Mouse (Mus musculus) MEL (cell line): ENCODE measurements around the gene Tmco5b. TPM values are rescaled to one million over a fixed set of nuclear protein-coding genes. Genes with fewer than 3 reads are reported as not detected.

Experiments used
- DNase-seq: peaks from one replicate; pipeline ENCODE4 v3.0.0; 2011; ENCODE audit warnings: low read depth, low spot score
- H3K27ac ChIP-seq: 2 replicates; pipeline ENCODE4 v1.5.1; 2012; ENCODE audit warnings: low read depth, mild to moderate bottlenecking, control low read depth, low read length, moderate library complexity; ENCODE audit not compliant: control insufficient read depth
- H3K27me3 ChIP-seq, 2 experiments: fragments of 150-350 bp in 1 of 2; sonication (generic) in 1 of 2; 2 replicates each; pipeline ENCODE4 v1.6.1; 2012; ENCODE audit warnings: low read length in 2 of 2, mild to moderate bottlenecking in 2 of 2, improper control_type of control experiment in 1 of 2, moderate library complexity in 1 of 2; ENCODE audit not compliant: insufficient read depth in 2 of 2, control insufficient read depth in 1 of 2
- H3K36me3 ChIP-seq, 2 experiments: 2 replicates each; pipeline ENCODE4 v1.6.1; 2012 to 2014; ENCODE audit warnings: low read length in 2 of 2, improper control_type of control experiment in 1 of 2, inconsistent platforms in 1 of 2, mild to moderate bottlenecking in 1 of 2; ENCODE audit not compliant: insufficient read depth in 2 of 2, control insufficient read depth in 1 of 2
- H3K4me1 ChIP-seq, 2 experiments: fragments of 150-350 bp in 1 of 2; sonication (generic) in 1 of 2; 2 replicates each; pipeline ENCODE4 v1.6.1; 2012; ENCODE audit warnings: low read length in 2 of 2, improper control_type of control experiment in 1 of 2, mild to moderate bottlenecking in 1 of 2; ENCODE audit not compliant: insufficient read depth in 2 of 2, control insufficient read depth in 1 of 2
- H3K4me3 ChIP-seq, 2 experiments: fragments of 150-350 bp in 1 of 2; sonication (generic) in 1 of 2; 2 replicates each; pipeline ENCODE4 v1.5.1; 2012; ENCODE audit warnings: low read depth in 2 of 2, low read length in 2 of 2, mild to moderate bottlenecking in 2 of 2, moderate library complexity in 2 of 2, control low read depth in 1 of 2, improper control_type of control experiment in 1 of 2; ENCODE audit not compliant: control insufficient read depth in 1 of 2, insufficient read depth in 1 of 2
- H3K79me2 ChIP-seq: 2 replicates; pipeline ENCODE4 v1.6.1; 2012; ENCODE audit warnings: mild to moderate bottlenecking, low read length, moderate library complexity; ENCODE audit not compliant: control insufficient read depth, poor library complexity, insufficient read depth
- H3K9ac ChIP-seq: 2 replicates; pipeline ENCODE4 v1.6.1; 2012; ENCODE audit warnings: low read depth, mild to moderate bottlenecking, control low read depth, low read length, moderate library complexity; ENCODE audit not compliant: control insufficient read depth, poor library complexity, severe bottlenecking
- H3K9me3 ChIP-seq: fragments of 150-350 bp; sonication (generic); replicated peaks from 2 replicates; pipeline ENCODE4 v1.6.1; 2012; ENCODE audit warnings: mild to moderate bottlenecking, low read length, improper control_type of control experiment, moderate library complexity; ENCODE audit not compliant: insufficient read depth
- CHD2 ChIP-seq: IDR thresholded peaks from 2 replicates; pipeline ENCODE4 v1.6.1; 2011; ENCODE audit warnings: low read length, improper control_type of control experiment
- CTCF ChIP-seq, 3 experiments: IDR thresholded peaks in 2 of 3; conservative IDR thresholded peaks in 1 of 3; 2 replicates each; pipeline ENCODE4 v1.5.1; 2011 to 2012; ENCODE audit warnings: low read length in 3 of 3, low read depth in 2 of 3, mild to moderate bottlenecking in 2 of 3, improper control_type of control experiment in 1 of 3, inconsistent platforms in 1 of 3, mixed read lengths in 1 of 3, moderate library complexity in 1 of 3; ENCODE audit not compliant: control insufficient read depth in 1 of 3, insufficient read depth in 1 of 3, poor library complexity in 1 of 3, severe bottlenecking in 1 of 3
- KAT2A ChIP-seq: conservative IDR thresholded peaks from 2 replicates; pipeline ENCODE4 v1.6.1; 2012; ENCODE audit warnings: low read depth, low read length, improper control_type of control experiment, inconsistent platforms
- MAFK ChIP-seq: IDR thresholded peaks from 2 replicates; pipeline ENCODE4 v1.6.1; 2011; ENCODE audit warnings: low read depth, mild to moderate bottlenecking, low read length, improper control_type of control experiment, borderline replicate concordance
- POLR2A ChIP-seq, 2 experiments: IDR thresholded peaks; 2 replicates each; pipeline ENCODE4 v1.6.1; 2011 to 2012; ENCODE audit warnings: low read length in 2 of 2, mild to moderate bottlenecking in 2 of 2, control low read depth in 1 of 2, improper control_type of control experiment in 1 of 2, low read depth in 1 of 2, moderate library complexity in 1 of 2; ENCODE audit not compliant: control insufficient read depth in 1 of 2, insufficient read depth in 1 of 2, poor library complexity in 1 of 2
- POLR2AphosphoS2 ChIP-seq: IDR thresholded peaks from 2 replicates; pipeline ENCODE4 v1.6.1; 2011; ENCODE audit warnings: low read length, improper control_type of control experiment
- RAD21 ChIP-seq: IDR thresholded peaks from 2 replicates; pipeline ENCODE4 v1.6.1; 2011; ENCODE audit warnings: mild to moderate bottlenecking, low read depth, low read length, improper control_type of control experiment
- RCOR1 ChIP-seq: IDR thresholded peaks from 2 replicates; pipeline ENCODE4 v1.6.1; 2012; ENCODE audit warnings: low read depth, mild to moderate bottlenecking, inconsistent platforms, low read length, improper control_type of control experiment
- SMC3 ChIP-seq: IDR thresholded peaks from 2 replicates; pipeline ENCODE4 v1.6.1; 2011; ENCODE audit warnings: low read depth, low read length, improper control_type of control experiment
- TBP ChIP-seq: IDR thresholded peaks from 2 replicates; pipeline ENCODE4 v1.8.0; 2011; ENCODE audit warnings: low read depth, low read length, improper control_type of control experiment
- TCF12 ChIP-seq: IDR thresholded peaks from 2 replicates; pipeline ENCODE4 v1.6.1; 2014; ENCODE audit warnings: low read depth, mild to moderate bottlenecking, inconsistent platforms, low read length, improper control_type of control experiment, moderate library complexity
- ZMIZ1 ChIP-seq: IDR thresholded peaks from 2 replicates; pipeline ENCODE4 v1.6.1; 2012; ENCODE audit warnings: low read depth, mild to moderate bottlenecking, inconsistent platforms, low read length, improper control_type of control experiment, moderate library complexity
- polyA plus RNA-seq, 2 experiments: library from polyadenylated mRNA; stranded (reverse) in 1 of 2; unstranded in 1 of 2; fragments of >175 nt in 1 of 2; fragments of >200 nt in 1 of 2; gene quantifications; 2 replicates each; pipeline versions ENCODE4 v1.2.1 to v1.2.4; 2012; ENCODE audit warnings: low replicate concordance in 2 of 2, low read depth in 1 of 2; ENCODE audit not compliant: insufficient read length in 2 of 2, insufficient read depth in 1 of 2, missing spikeins in 1 of 2
- total RNA-seq: library from RNA; depleted of rRNA; stranded (reverse); fragments of 300-350 nt; gene quantifications from 2 replicates; pipeline ENCODE4 v1.2.3, GENCODE M21; 2012

The Tmco5b gene
- total and polyA plus RNA-seq, 3 experiments = not detected

DNA sequence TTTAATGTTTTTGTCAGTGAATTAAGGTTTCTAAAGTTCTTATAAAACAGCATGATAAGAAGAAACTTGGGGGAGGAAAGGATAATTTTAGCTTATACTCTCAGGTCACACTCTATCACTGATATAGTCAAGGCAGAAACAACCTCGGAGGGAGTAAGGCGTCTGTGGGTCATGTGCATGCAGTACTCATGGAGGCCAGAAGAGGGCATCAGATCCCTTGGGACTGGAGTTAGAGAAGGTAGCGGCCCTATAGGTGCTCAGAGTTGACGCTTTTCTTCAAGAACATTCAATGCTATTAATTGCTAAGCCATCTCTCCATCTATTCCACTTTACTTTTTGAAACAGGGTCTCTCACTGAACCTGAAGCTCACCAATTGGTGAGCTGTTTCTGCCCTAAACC, 19.8 kb downstream of the Tmco5b start:
- Histone ChIP-seq H3K9me3 (no peaks in the 10 kb centered on the region), H3K4me3 (no peak overlapping the region), H3K79me2 (no peaks in the 10 kb centered on the region), H3K27me3 (no peaks in the 10 kb centered on the region), H3K9ac (no peak overlapping the region), H3K27ac (no peak overlapping the region), H3K4me1 (no peaks in the 10 kb centered on the region), H3K36me3 (no peaks in the 10 kb centered on the region; a peak in 1 of 4 replicates)
- TF ChIP-seq RAD21 = peak; percentile 21
- peak; percentile 51 to 58 (median 53) for TF ChIP-seq CTCF (IDR thresholded peaks at IDR 0.05 in 2 of 3, conservative IDR thresholded peaks at IDR 0.05 in 1 of 3; ENCODE audit: control insufficient read depth in 1 of 3, insufficient read depth in 1 of 3, low read depth in 2 of 3, low read length in 3 of 3, poor library complexity in 1 of 3, severe bottlenecking in 1 of 3)
- peak; percentile 41 for TF ChIP-seq SMC3
- no peak for TF ChIP-seq TCF12
- peak; percentile 36 for DNase-seq

- no peaks in the 10 kb centered on the region for H3K27me3 ChIP-seq
- no peaks in the 10 kb centered on the region for H3K36me3 ChIP-seq
- no peaks in the 10 kb centered on the region for H3K4me1 ChIP-seq
- no peaks in the 10 kb centered on the region for H3K9me3 ChIP-seq
- H3K4me3 ChIP-seq = no peak overlapping the region
- H3K27ac ChIP-seq = no peak overlapping the region
- H3K79me2 ChIP-seq = no peaks in the 10 kb centered on the region
- no peak overlapping the region for H3K9ac ChIP-seq
- no peak for TF ChIP-seq KAT2A
- TF ChIP-seq MAFK = no peak
- TF ChIP-seq POLR2AphosphoS2 = no peak
- TF ChIP-seq ZMIZ1 = no peak
- TF ChIP-seq POLR2A (IDR thresholded peaks at IDR 0.05; ENCODE audit: control insufficient read depth in 1 of 2, insufficient read depth in 1 of 2, low read depth in 1 of 2, low read length in 2 of 2, poor library complexity in 1 of 2) = no peak
- DNase-seq = no peak
Measured at GRCm38 (mm10) chr2:113311211-113311610, 25.7 kb downstream of the Tmco5b start.

DNA sequence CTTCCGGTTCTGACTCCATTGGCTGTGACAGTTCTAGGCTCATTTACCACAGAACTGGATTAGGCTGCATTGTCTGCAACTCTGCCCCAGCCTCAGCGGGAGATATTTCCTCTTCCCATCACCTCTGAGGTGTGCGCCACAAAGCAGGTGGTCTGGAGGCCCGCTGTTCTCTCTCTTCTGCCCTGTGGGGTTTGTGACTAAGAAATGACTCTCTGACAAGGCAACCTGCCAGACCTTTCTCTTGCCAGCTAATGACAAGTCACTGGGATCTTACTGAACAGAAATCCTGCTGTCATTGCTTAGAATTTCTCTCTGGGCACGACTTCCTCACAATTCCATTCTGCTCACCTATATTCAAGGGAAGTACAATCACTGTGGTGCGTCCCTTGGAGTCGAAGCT, 37.5 kb downstream of the Tmco5b start:
- Histone ChIP-seq H3K9me3 (no peaks in the 10 kb centered on the region), H3K9ac (no peak overlapping the region), H3K36me3 (no peaks in the 10 kb centered on the region), H3K4me3 (no peak overlapping the region), H3K79me2 (no peaks in the 10 kb centered on the region), H3K27me3 (no peaks in the 10 kb centered on the region), H3K4me1 (no peaks in the 10 kb centered on the region), H3K27ac (no peak overlapping the region)
- no peak for DNase-seq
- no peak for TF ChIP-seq CHD2

GRCm38 (mm10) chr2:113333799-113334541, 48.4 kb downstream of the Tmco5b start:
- DNase-seq = no peak
- no peaks in the 10 kb centered on the region for H3K9me3 ChIP-seq
- H3K36me3 ChIP-seq = no peaks in the 10 kb centered on the region
- H3K27ac ChIP-seq = no peak overlapping the region
- H3K9ac ChIP-seq = no peak overlapping the region
- H3K4me1 ChIP-seq = no peaks in the 10 kb centered on the region
- no peaks in the 10 kb centered on the region for H3K79me2 ChIP-seq
- TF ChIP-seq TBP = no peak
- no peak for TF ChIP-seq ZMIZ1
- TF ChIP-seq RCOR1 = no peak
- H3K27me3 ChIP-seq = no peaks in the 10 kb centered on the region
- H3K4me3 ChIP-seq = no peak overlapping the region
